Mouse (Mus musculus) intestine, embryonic 14.5 days (tissue): Measurements from ENCODE around the gene Trim9. TPM values are rescaled to one million over a fixed set of nuclear protein-coding genes. Genes with fewer than 3 reads are reported as not detected.

ENCODE experiments used
- ATAC-seq: fragments of 200-750 bp; cut with Nextera tagmentation; replicated peaks from 2 replicates; pipeline ENCODE4 v1.8.0; 2017; ENCODE audit warnings: low read depth, moderate number of reproducible peaks, moderate TSS enrichment, moderate library complexity; ENCODE audit not compliant: low FRiP score, low TSS enrichment
- DNase-seq: peaks from one replicate; pipeline ENCODE4 v3.0.0-alpha.2; 2018; ENCODE audit warnings: low spot score
- H3K27ac ChIP-seq: fragments of 300-500 bp; sonication (generic); 2 replicates; pipeline ENCODE4 v1.5.1; 2014; ENCODE audit warnings: low read depth, mild to moderate bottlenecking, control low read depth
- H3K27me3 ChIP-seq: fragments of 300-500 bp; sonication (generic); replicated peaks from 2 replicates; pipeline ENCODE4 v1.6.1; 2014; ENCODE audit warnings: low read length, control low read depth; ENCODE audit not compliant: control insufficient read depth, insufficient read depth
- H3K36me3 ChIP-seq: fragments of 300-500 bp; sonication (generic); 2 replicates; pipeline ENCODE4 v1.6.1; 2014; ENCODE audit warnings: low read length, control low read depth; ENCODE audit not compliant: control insufficient read depth, insufficient read depth
- H3K4me1 ChIP-seq: fragments of 300-500 bp; sonication (generic); replicated peaks from 2 replicates; pipeline ENCODE4 v1.6.1; 2014; ENCODE audit warnings: low read length, control low read depth, mixed read lengths; ENCODE audit not compliant: control insufficient read depth, insufficient read depth
- H3K4me2 ChIP-seq: fragments of 300-500 bp; sonication (generic); 2 replicates; pipeline ENCODE4 v1.6.1; 2014; ENCODE audit warnings: low read length
- H3K4me3 ChIP-seq: fragments of 300-500 bp; sonication (generic); 2 replicates; pipeline ENCODE4 v1.5.1; 2014; ENCODE audit warnings: low read depth, low read length, control low read depth, mixed read lengths
- H3K9ac ChIP-seq: fragments of 300-500 bp; sonication (generic); 2 replicates; pipeline ENCODE4 v1.6.1; 2014; ENCODE audit warnings: mild to moderate bottlenecking, low read length
- H3K9me3 ChIP-seq: fragments of 300-500 bp; sonication (generic); 2 replicates; pipeline ENCODE4 v1.6.1; 2016; ENCODE audit warnings: low read length, control low read depth; ENCODE audit not compliant: control insufficient read depth
- WGBS: fragments of 180-500 bp; shearing (Covaris S2); extraction: QIAGEN DNeasy Blood & Tissue Kit; methylation state at CpG from one replicate; pipeline ENCODE4 v1.1.7; 2014; 5-methylcytosine and 5-hydroxymethylcytosine counted together
- polyA plus RNA-seq: library from polyadenylated mRNA; unstranded; fragments of >200 nt; fragmentation: Nextera tagmentation; extraction: Ambion mirVana; gene quantifications from 2 replicates; pipeline ENCODE4 v1.2.1, GENCODE M21; 2014

Gene Trim9
- polyA plus RNA-seq, 1 experiment from 2014 or later: 1.5 TPM

GRCm38 (mm10) chr12:70307881-70308280 is 39.5 kb downstream of the Trim9 start:
- no peak overlapping the region for H3K4me3 ChIP-seq

GRCm38 (mm10) chr12:70307062-70307461 is 40.4 kb downstream of the Trim9 start:
- no peaks in the 10 kb centered on the region for H3K36me3 ChIP-seq
- ATAC-seq: no peak
- no peaks in the 10 kb centered on the region for H3K4me1 ChIP-seq
- no peaks in the 10 kb centered on the region for H3K9me3 ChIP-seq
- no peak overlapping the region for H3K4me3 ChIP-seq
- H3K27ac ChIP-seq: no peak overlapping the region
- no peak overlapping the region for H3K4me2 ChIP-seq
- no peaks in the 10 kb centered on the region for H3K27me3 ChIP-seq
- no peak for DNase-seq
- no peak overlapping the region for H3K9ac ChIP-seq
- 82% methylated on average over 5 of the region's 5 CpGs for WGBS

More at GRCm38 (mm10) chr12:70307881-70308280, 39.5 kb downstream of the Trim9 start:
- DNase-seq: no peak
- WGBS: 86% methylated on average over 7 of the region's 7 CpGs
- Histone ChIP-seq H3K4me2 (no peak overlapping the region), H3K9ac (no peak overlapping the region), H3K9me3 (no peaks in the 10 kb centered on the region), H3K36me3 (no peaks in the 10 kb centered on the region), H3K4me1 (no peaks in the 10 kb centered on the region), H3K27ac (no peak overlapping the region), H3K27me3 (no peaks in the 10 kb centered on the region)
- no peak for ATAC-seq

GRCm38 (mm10) chr12:70304014-70304413 is 43.4 kb downstream of the Trim9 start:
- 87% methylated on average over 6 of the region's 6 CpGs for WGBS
- ATAC-seq: no peak
- Histone ChIP-seq H3K4me2 (no peak overlapping the region), H3K27me3 (no peaks in the 10 kb centered on the region), H3K9ac (no peak overlapping the region), H3K27ac (no peak overlapping the region), H3K36me3 (no peaks in the 10 kb centered on the region), H3K9me3 (no peaks in the 10 kb centered on the region), H3K4me1 (no peaks in the 10 kb centered on the region), H3K4me3 (no peak overlapping the region)
- no peak for DNase-seq

- no peak overlapping the region for H3K27ac ChIP-seq
- 80% methylated on average over 7 of the region's 7 CpGs for WGBS
- no peaks in the 10 kb centered on the region for H3K27me3 ChIP-seq
- H3K9ac ChIP-seq: no peak overlapping the region
- ATAC-seq (no peak), DNase-seq (no peak)
- no peaks in the 10 kb centered on the region for H3K36me3 ChIP-seq
- no peaks in the 10 kb centered on the region for H3K9me3 ChIP-seq
- H3K4me2 ChIP-seq: no peak overlapping the region
- no peak overlapping the region for H3K4me3 ChIP-seq
- no peaks in the 10 kb centered on the region for H3K4me1 ChIP-seq
These were observed 43.9 kb downstream of the Trim9 start for GRCm38 (mm10) chr12:70303525-70303924.

GRCm38 (mm10) chr12:70302022-70302720 is 45.2 kb downstream of the Trim9 start:
- Histone ChIP-seq H3K9me3 (no peaks in the 10 kb centered on the region), H3K36me3 (no peaks in the 10 kb centered on the region), H3K27me3 (no peaks in the 10 kb centered on the region), H3K4me1 (no peaks in the 10 kb centered on the region), H3K4me2 (no peak overlapping the region), H3K4me3 (no peak overlapping the region), H3K9ac (no peak overlapping the region), H3K27ac (no peak overlapping the region)
- no peak for DNase-seq
- ATAC-seq: no peak
- WGBS: 59% methylated on average over 5 of the region's 5 CpGs

- 78% methylated on average over 5 of the region's 5 CpGs for WGBS
- H3K27me3 ChIP-seq: no peaks in the 10 kb centered on the region
- H3K36me3 ChIP-seq: no peaks in the 10 kb centered on the region
These were observed 53.3 kb downstream of the Trim9 start for GRCm38 (mm10) chr12:70293927-70294684.

GRCm38 (mm10) chr12:70293165-70293926 is 54.1 kb downstream of the Trim9 start:
- DNase-seq (no peak), ATAC-seq (no peak)
- WGBS: 88% methylated on average over 10 of the region's 10 CpGs
- Histone ChIP-seq H3K9me3 (no peaks in the 10 kb centered on the region), H3K9ac (no peak overlapping the region), H3K4me2 (no peak overlapping the region), H3K27me3 (no peaks in the 10 kb centered on the region), H3K4me3 (no peak overlapping the region), H3K4me1 (no peaks in the 10 kb centered on the region), H3K36me3 (no peaks in the 10 kb centered on the region), H3K27ac (no peak overlapping the region)

More at GRCm38 (mm10) chr12:70293927-70294684, 53.3 kb downstream of the Trim9 start:
- Histone ChIP-seq H3K4me3 (no peak overlapping the region), H3K9me3 (no peaks in the 10 kb centered on the region), H3K27ac (no peak overlapping the region), H3K9ac (no peak overlapping the region), H3K4me2 (no peak overlapping the region), H3K4me1 (no peaks in the 10 kb centered on the region)
- DNase-seq: no peak
- no peak for ATAC-seq

- WGBS: 86% methylated on average over 5 of the region's 5 CpGs
- Histone ChIP-seq H3K36me3 (no peaks in the 10 kb centered on the region), H3K4me1 (no peaks in the 10 kb centered on the region), H3K27ac (no peak overlapping the region), H3K27me3 (no peaks in the 10 kb centered on the region), H3K9ac (no peak overlapping the region), H3K4me2 (no peak overlapping the region), H3K9me3 (no peaks in the 10 kb centered on the region), H3K4me3 (no peak overlapping the region)
- ATAC-seq (no peak), DNase-seq (no peak)
These were observed 61.9 kb downstream of the Trim9 start for GRCm38 (mm10) chr12:70285521-70285920.
